Mouse (Mus musculus) E14TG2a.4 (cell line): ENCODE measurements around the gene Casc1.

Experiments used
- CTCF ChIP-seq: conservative IDR thresholded peaks from 2 replicates; pipeline ENCODE4 v1.5.1; 2014; ENCODE audit warnings: low read length
- NANOG ChIP-seq: IDR thresholded peaks from 2 replicates; pipeline ENCODE4 v1.6.1; 2014; ENCODE audit warnings: borderline replicate concordance, low read length, mixed read lengths

DNA sequence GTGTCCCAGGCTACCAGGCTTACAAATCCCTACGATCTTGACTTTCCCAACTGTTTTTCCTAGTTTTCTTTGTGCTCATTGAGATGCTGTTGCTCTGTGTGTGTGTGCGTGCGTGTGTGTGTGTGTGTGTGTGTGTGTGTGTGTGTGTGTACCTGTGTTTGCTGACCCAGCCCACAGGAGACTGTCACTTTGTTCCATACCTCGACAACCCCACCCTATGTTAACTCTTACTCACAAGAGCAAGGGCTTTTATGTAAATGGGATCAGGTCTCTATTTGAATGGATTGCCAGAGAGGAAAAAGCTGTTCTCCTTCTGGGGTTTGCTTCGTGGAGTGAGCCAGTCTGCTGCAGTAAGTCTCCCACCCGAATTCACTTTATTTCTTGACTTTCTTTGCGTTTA, 65.6 kb downstream of the Casc1 start:
- TF ChIP-seq CTCF (no peak), NANOG (no peak)
